Mouse (Mus musculus) lung, postnatal 0 days (tissue): ENCODE results near the gene Smcp.

Source experiments
- CTCF ChIP-seq: IDR thresholded peaks from 2 replicates; pipeline ENCODE4 v1.5.1; 2016; ENCODE audit warnings: antibody characterized with exemption, mild to moderate bottlenecking
- EP300 ChIP-seq: IDR thresholded peaks from 2 replicates; pipeline ENCODE4 v1.6.1; 2016; ENCODE audit warnings: antibody characterized with exemption, mild to moderate bottlenecking, control low read depth

GRCm38 (mm10) chr3:92583164-92583826, 5.5 kb downstream of the Smcp start:
- TF ChIP-seq CTCF = no peak
- no peak for TF ChIP-seq EP300
